Mouse (Mus musculus): ENCODE results near the gene Cog7. TPM values are rescaled to one million over a fixed set of nuclear protein-coding genes. Genes with fewer than 3 reads are reported as not detected.

The Cog7 gene
- total and polyA plus RNA-seq, 2 experiments from 2014 or later: 24.7 to 32.5 TPM

DNA sequence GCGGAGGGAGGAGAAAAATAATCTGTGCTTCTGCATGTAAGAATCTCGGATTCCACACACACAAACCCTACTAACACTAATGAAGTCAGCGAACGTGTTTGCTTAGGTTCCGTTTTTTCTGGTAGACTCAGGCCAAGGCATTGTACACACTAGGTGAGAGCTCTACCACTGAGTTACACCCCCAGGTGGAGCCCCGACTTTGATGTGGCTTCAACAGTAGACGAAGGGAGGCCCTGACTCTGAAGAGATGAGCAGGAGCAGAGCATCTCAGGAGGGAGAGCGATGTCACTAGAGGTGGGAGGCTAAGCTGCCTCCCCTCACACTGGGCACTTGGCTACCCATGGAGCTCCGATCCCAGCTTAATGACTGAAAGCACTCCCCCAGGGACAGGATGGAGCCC, 12.7 kb downstream of the Cog7 start:
- no peak overlapping the region for H3K4me2 ChIP-seq (ENCODE audit: low read depth)
- TF ChIP-seq CTCF (IDR thresholded peaks at IDR 0.05; ENCODE audit: low read depth): no peak
- WGBS: 84% methylated on average over 9 of the region's 9 CpGs
- no peak for DNase-seq
- no peak overlapping the region for H3K4me3 ChIP-seq (ENCODE audit: low read depth, low read length)
- ATAC-seq: no peak
- no peak overlapping the region for H3K27ac ChIP-seq (ENCODE audit: low read depth, low read length)
- no peak overlapping the region for H3K9ac ChIP-seq
- peaks cover 27% of the 10 kb centered on the region for H3K36me3 ChIP-seq (ENCODE audit: insufficient read depth)
- no peaks in the 10 kb centered on the region for H3K27me3 ChIP-seq (ENCODE audit: insufficient read depth, low read length)
- no peaks in the 10 kb centered on the region for H3K9me3 ChIP-seq (ENCODE audit: low read length)
- H3K4me1 ChIP-seq (ENCODE audit: insufficient read depth): no peaks in the 10 kb centered on the region

DNA sequence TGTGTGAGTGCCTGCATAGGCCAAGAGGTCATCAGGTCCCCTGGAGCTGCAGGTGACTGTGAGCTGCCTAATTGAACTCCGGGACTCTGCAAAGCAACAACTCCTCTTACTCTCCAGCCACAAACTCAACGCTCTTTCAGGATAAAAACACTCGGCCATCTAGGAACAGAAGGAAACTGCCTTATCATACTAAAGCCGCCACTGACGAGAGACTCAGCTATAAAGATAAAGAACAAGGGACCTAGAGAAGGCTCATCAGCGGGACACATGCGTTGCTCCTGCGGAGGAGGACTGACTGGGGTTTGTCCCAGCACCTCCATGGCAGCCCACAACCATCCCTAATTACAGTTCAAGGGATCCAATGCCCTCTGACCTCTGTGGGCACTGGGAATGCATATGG, 13.3 kb downstream of the Cog7 start:
- Histone ChIP-seq H3K4me1 (ENCODE audit: insufficient read depth) (no peaks in the 10 kb centered on the region), H3K9me3 (ENCODE audit: low read length) (no peaks in the 10 kb centered on the region), H3K27me3 (ENCODE audit: insufficient read depth, low read length) (no peaks in the 10 kb centered on the region), H3K9ac (no peak overlapping the region), H3K4me2 (ENCODE audit: low read depth) (no peak overlapping the region), H3K36me3 (ENCODE audit: insufficient read depth) (peaks cover 22% of the 10 kb centered on the region), H3K4me3 (ENCODE audit: low read depth, low read length) (no peak overlapping the region), H3K27ac (ENCODE audit: low read depth, low read length) (no peak overlapping the region)
- DNase-seq: no peak
- no peak for TF ChIP-seq CTCF (IDR thresholded peaks at IDR 0.05; ENCODE audit: low read depth)
- no peak for ATAC-seq
- 88% methylated on average over 8 of the region's 8 CpGs for WGBS

DNA sequence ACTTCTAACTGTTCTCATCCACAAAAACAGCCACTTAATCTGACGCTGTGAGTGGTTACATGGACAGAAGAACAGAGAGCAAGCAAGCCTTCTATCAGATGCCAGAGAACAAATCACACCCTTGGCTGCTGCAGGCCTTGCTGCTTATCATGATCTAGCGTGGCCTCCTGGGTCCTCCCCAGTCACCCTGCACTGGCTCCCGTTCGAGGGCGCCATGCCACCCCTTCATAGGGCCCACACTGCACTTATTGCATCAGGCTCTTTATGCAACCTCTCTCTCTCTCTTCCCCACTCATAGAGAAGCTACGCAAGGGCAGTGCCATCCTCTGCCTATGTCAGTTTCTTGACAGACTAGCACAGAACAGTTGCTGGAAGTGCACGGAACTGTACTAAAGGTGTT, 15.3 kb downstream of the Cog7 start:
- no peak for DNase-seq
- Histone ChIP-seq H3K36me3 (ENCODE audit: insufficient read depth) (peaks cover 14% of the 10 kb centered on the region; the same call in 1 of the 2 replicates), H3K27ac (ENCODE audit: low read depth, low read length) (no peak overlapping the region), H3K4me1 (ENCODE audit: insufficient read depth) (no peaks in the 10 kb centered on the region), H3K4me2 (ENCODE audit: low read depth) (no peak overlapping the region), H3K27me3 (ENCODE audit: insufficient read depth, low read length) (no peaks in the 10 kb centered on the region), H3K9ac (no peak overlapping the region), H3K4me3 (ENCODE audit: low read depth, low read length) (no peak overlapping the region), H3K9me3 (ENCODE audit: low read length) (no peaks in the 10 kb centered on the region)
- no peak for ATAC-seq
- no peak for TF ChIP-seq CTCF (IDR thresholded peaks at IDR 0.05; ENCODE audit: low read depth)
- WGBS: 92% methylated on average over 7 of the region's 7 CpGs

DNA sequence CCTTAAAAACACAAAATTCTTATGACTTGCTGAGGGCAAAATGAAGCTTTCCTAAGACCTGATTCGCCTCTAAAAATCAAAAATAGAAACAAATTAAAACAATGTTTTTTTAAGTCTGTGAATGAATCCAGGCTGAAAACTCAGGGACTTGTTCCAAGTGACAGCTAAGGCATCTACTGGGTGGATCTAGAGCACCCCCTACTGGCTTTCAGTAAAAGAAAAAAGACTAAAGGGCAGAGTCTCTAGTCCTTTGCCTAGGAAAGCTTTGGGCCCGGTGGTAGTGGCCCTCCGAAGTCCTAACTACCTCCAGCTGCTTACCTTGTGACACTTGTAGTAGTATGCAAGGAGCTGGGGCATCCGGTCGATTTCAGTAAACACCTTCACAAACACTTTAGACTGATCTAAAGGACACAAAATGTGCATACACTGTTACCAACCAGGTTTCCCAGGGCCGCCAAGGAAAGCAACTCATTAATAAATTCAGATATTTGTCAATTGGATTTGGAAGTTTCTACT, 17.6 kb downstream of the Cog7 start:
- no peak overlapping the region for H3K4me2 ChIP-seq (ENCODE audit: low read depth)
- no peak overlapping the region for H3K4me3 ChIP-seq (ENCODE audit: low read depth, low read length)
- WGBS: 64% methylated on average over 6 of the region's 6 CpGs
- no peak overlapping the region for H3K9ac ChIP-seq
- ATAC-seq (no peak), DNase-seq (peak; percentile 81)
- H3K36me3 ChIP-seq (ENCODE audit: insufficient read depth): peaks cover 8% of the 10 kb centered on the region; the same call in 1 of the 2 replicates
- H3K27ac ChIP-seq (ENCODE audit: low read depth, low read length): no peak overlapping the region
- peak; percentile 76 for TF ChIP-seq CTCF (IDR thresholded peaks at IDR 0.05; ENCODE audit: low read depth)
- H3K9me3 ChIP-seq (ENCODE audit: low read length): no peaks in the 10 kb centered on the region
- H3K27me3 ChIP-seq (ENCODE audit: insufficient read depth, low read length): no peaks in the 10 kb centered on the region
- no peaks in the 10 kb centered on the region for H3K4me1 ChIP-seq (ENCODE audit: insufficient read depth)

DNA sequence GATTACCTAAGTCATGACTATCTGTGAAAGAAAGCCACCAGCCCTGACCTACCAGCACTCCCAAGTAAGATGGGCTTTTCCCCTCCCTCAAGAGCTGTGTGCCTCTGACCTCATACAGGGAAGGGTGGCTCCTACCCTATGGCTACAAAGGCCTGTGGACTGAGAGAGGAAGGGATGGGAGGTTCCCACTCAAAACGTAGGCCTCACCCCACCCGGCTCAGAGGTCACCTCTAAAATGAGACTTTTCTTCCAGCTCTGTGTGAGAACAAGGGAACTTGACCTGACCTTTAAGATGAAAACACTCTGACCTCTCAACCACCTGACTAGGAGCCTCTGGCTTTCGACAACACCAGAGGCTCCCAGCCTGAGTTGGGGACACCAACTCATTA, 18.9 kb downstream of the Cog7 start:
- no peak for DNase-seq
- Histone ChIP-seq H3K36me3 (ENCODE audit: insufficient read depth) (peaks cover 5% of the 10 kb centered on the region; the same call in 1 of the 2 replicates), H3K9me3 (ENCODE audit: low read length) (no peaks in the 10 kb centered on the region), H3K4me3 (ENCODE audit: low read depth, low read length) (no peak overlapping the region), H3K9ac (no peak overlapping the region), H3K4me2 (ENCODE audit: low read depth) (no peak overlapping the region), H3K27me3 (ENCODE audit: insufficient read depth, low read length) (no peaks in the 10 kb centered on the region), H3K27ac (ENCODE audit: low read depth, low read length) (no peak overlapping the region), H3K4me1 (ENCODE audit: insufficient read depth) (no peaks in the 10 kb centered on the region)
- ATAC-seq: no peak
- WGBS: 89% methylated on average over 3 of the region's 3 CpGs
- no peak for TF ChIP-seq CTCF (IDR thresholded peaks at IDR 0.05; ENCODE audit: low read depth)

DNA sequence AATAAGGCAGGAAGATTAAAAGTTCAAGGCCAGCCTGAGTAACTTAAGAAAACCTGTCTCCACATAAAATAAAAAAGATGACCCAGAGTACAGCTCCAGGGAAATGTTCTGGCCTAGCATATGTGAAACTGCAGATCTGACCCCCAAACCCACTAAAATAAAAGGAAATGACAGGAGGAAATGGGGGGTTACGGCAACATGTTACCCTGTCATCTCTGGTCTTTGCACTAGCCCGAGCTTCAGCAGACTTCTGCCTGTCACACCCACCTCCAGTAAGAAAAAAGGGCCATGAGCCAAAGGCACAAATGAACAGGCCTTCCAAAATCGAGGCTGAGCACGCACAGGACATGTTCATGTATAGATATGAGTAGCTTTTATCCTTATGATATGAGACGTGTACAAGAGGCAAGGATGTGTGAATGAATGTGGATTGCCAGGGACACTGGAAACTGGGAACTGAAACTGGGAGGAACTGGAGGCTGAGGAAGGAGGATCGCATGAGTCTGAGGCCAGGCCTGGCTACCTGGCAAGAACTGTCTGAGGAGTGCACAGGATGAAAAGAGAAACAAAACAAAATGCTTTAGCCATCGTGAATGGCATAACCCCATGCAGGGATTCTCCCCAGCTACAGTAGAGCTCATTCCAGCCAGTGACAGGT, 19.5 kb downstream of the Cog7 start:
- Histone ChIP-seq H3K36me3 (ENCODE audit: insufficient read depth) (peaks cover 5% of the 10 kb centered on the region; the same call in 1 of the 2 replicates), H3K9ac (no peak overlapping the region), H3K9me3 (ENCODE audit: low read length) (no peaks in the 10 kb centered on the region), H3K27ac (ENCODE audit: low read depth, low read length) (no peak overlapping the region), H3K27me3 (ENCODE audit: insufficient read depth, low read length) (no peaks in the 10 kb centered on the region), H3K4me1 (ENCODE audit: insufficient read depth) (no peaks in the 10 kb centered on the region), H3K4me3 (ENCODE audit: low read depth, low read length) (no peak overlapping the region), H3K4me2 (ENCODE audit: low read depth) (no peak overlapping the region)
- DNase-seq (no peak), ATAC-seq (no peak)
- TF ChIP-seq CTCF (IDR thresholded peaks at IDR 0.05; ENCODE audit: low read depth): no peak
- 88% methylated on average over 7 of the region's 7 CpGs for WGBS

DNA sequence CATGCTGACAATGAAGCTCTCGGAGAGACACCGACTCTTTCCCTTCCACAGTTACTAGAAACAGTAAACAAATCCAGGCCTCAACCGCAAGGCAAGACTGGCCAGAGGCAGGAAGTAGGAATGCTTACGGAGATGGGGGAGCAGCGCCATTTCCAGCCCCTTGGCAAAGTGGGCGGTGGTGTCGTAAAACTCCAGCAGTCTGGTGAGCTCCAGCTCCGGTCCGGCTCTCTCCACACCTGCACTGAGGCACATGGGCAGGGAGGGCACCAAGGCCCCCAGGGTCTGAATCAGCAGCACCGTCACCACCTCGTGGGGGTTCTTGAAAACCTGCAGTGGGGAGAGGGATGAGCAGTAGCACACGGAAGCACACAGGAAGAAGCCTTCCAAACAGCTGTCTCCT, 25.7 kb downstream of the Cog7 start:
- no peak for DNase-seq
- no peaks in the 10 kb centered on the region for H3K27me3 ChIP-seq (ENCODE audit: insufficient read depth, low read length)
- no peak overlapping the region for H3K4me2 ChIP-seq (ENCODE audit: low read depth)
- no peaks in the 10 kb centered on the region for H3K9me3 ChIP-seq (ENCODE audit: low read length)
- no peak overlapping the region for H3K27ac ChIP-seq (ENCODE audit: low read depth, low read length)
- peaks cover 14% of the 10 kb centered on the region for H3K36me3 ChIP-seq (ENCODE audit: insufficient read depth)
- no peak for TF ChIP-seq CTCF (IDR thresholded peaks at IDR 0.05; ENCODE audit: low read depth)
- H3K4me1 ChIP-seq (ENCODE audit: insufficient read depth): no peaks in the 10 kb centered on the region
- 93% methylated on average over 12 of the region's 12 CpGs for WGBS
- H3K9ac ChIP-seq: no peak overlapping the region
- H3K4me3 ChIP-seq (ENCODE audit: low read depth, low read length): no peak overlapping the region
- no peak for ATAC-seq
